Mouse (Mus musculus) MEL (cell line): ENCODE data around the gene Sarm1. TPM values are rescaled to one million over a fixed set of nuclear protein-coding genes. Genes with fewer than 3 reads are reported as not detected.

Experiments used
- DNase-seq: peaks from one replicate; pipeline ENCODE4 v3.0.0; 2011; ENCODE audit warnings: low read depth, low spot score
- H3K27ac ChIP-seq: 2 replicates; pipeline ENCODE4 v1.5.1; 2012; ENCODE audit warnings: low read depth, mild to moderate bottlenecking, control low read depth, low read length, moderate library complexity; ENCODE audit not compliant: control insufficient read depth
- H3K27me3 ChIP-seq, 2 experiments: fragments of 150-350 bp in 1 of 2; sonication (generic) in 1 of 2; 2 replicates each; pipeline ENCODE4 v1.6.1; 2012; ENCODE audit warnings: low read length in 2 of 2, mild to moderate bottlenecking in 2 of 2, improper control_type of control experiment in 1 of 2, moderate library complexity in 1 of 2; ENCODE audit not compliant: insufficient read depth in 2 of 2, control insufficient read depth in 1 of 2
- H3K36me3 ChIP-seq, 2 experiments: 2 replicates each; pipeline ENCODE4 v1.6.1; 2012 to 2014; ENCODE audit warnings: low read length in 2 of 2, improper control_type of control experiment in 1 of 2, inconsistent platforms in 1 of 2, mild to moderate bottlenecking in 1 of 2; ENCODE audit not compliant: insufficient read depth in 2 of 2, control insufficient read depth in 1 of 2
- H3K4me1 ChIP-seq, 2 experiments: fragments of 150-350 bp in 1 of 2; sonication (generic) in 1 of 2; 2 replicates each; pipeline ENCODE4 v1.6.1; 2012; ENCODE audit warnings: low read length in 2 of 2, improper control_type of control experiment in 1 of 2, mild to moderate bottlenecking in 1 of 2; ENCODE audit not compliant: insufficient read depth in 2 of 2, control insufficient read depth in 1 of 2
- H3K4me3 ChIP-seq, 2 experiments: fragments of 150-350 bp in 1 of 2; sonication (generic) in 1 of 2; 2 replicates each; pipeline ENCODE4 v1.5.1; 2012; ENCODE audit warnings: low read depth in 2 of 2, low read length in 2 of 2, mild to moderate bottlenecking in 2 of 2, moderate library complexity in 2 of 2, control low read depth in 1 of 2, improper control_type of control experiment in 1 of 2; ENCODE audit not compliant: control insufficient read depth in 1 of 2, insufficient read depth in 1 of 2
- H3K79me2 ChIP-seq: 2 replicates; pipeline ENCODE4 v1.6.1; 2012; ENCODE audit warnings: mild to moderate bottlenecking, low read length, moderate library complexity; ENCODE audit not compliant: control insufficient read depth, poor library complexity, insufficient read depth
- H3K9ac ChIP-seq: 2 replicates; pipeline ENCODE4 v1.6.1; 2012; ENCODE audit warnings: low read depth, mild to moderate bottlenecking, control low read depth, low read length, moderate library complexity; ENCODE audit not compliant: control insufficient read depth, poor library complexity, severe bottlenecking
- H3K9me3 ChIP-seq: fragments of 150-350 bp; sonication (generic); replicated peaks from 2 replicates; pipeline ENCODE4 v1.6.1; 2012; ENCODE audit warnings: mild to moderate bottlenecking, low read length, improper control_type of control experiment, moderate library complexity; ENCODE audit not compliant: insufficient read depth
- BHLHE40 ChIP-seq: IDR thresholded peaks from 2 replicates; pipeline ENCODE4 v1.6.1; 2012; ENCODE audit warnings: low read depth, mild to moderate bottlenecking, inconsistent platforms, low read length, improper control_type of control experiment, borderline replicate concordance
- CHD2 ChIP-seq: IDR thresholded peaks from 2 replicates; pipeline ENCODE4 v1.6.1; 2011; ENCODE audit warnings: low read length, improper control_type of control experiment
- ELF1 ChIP-seq: IDR thresholded peaks from 2 replicates; pipeline ENCODE4 v1.6.1; 2014; ENCODE audit warnings: low read depth, mild to moderate bottlenecking, inconsistent platforms, low read length, improper control_type of control experiment, moderate library complexity
- MAFK ChIP-seq: IDR thresholded peaks from 2 replicates; pipeline ENCODE4 v1.6.1; 2011; ENCODE audit warnings: low read depth, mild to moderate bottlenecking, low read length, improper control_type of control experiment, borderline replicate concordance
- MAX ChIP-seq: IDR thresholded peaks from 2 replicates; pipeline ENCODE4 v1.6.1; 2011; ENCODE audit warnings: low read length, improper control_type of control experiment
- MAZ ChIP-seq: IDR thresholded peaks from 2 replicates; pipeline ENCODE4 v1.6.1; 2012; ENCODE audit warnings: low read depth, mild to moderate bottlenecking, inconsistent platforms, low read length, improper control_type of control experiment
- MEF2A ChIP-seq: IDR thresholded peaks from 2 replicates; pipeline ENCODE4 v1.6.1; 2014; ENCODE audit warnings: low read depth, mild to moderate bottlenecking, inconsistent platforms, low read length, improper control_type of control experiment; ENCODE audit not compliant: poor library complexity, insufficient replicate concordance, severe bottlenecking; ENCODE audit errors: extremely low read depth
- NELFE ChIP-seq: IDR thresholded peaks from 2 replicates; pipeline ENCODE4 v1.6.1; 2011; ENCODE audit warnings: low read depth, low read length, improper control_type of control experiment
- NRF1 ChIP-seq: IDR thresholded peaks from 2 replicates; pipeline ENCODE4 v1.6.1; 2014; ENCODE audit warnings: low read depth, mild to moderate bottlenecking, inconsistent platforms, low read length, improper control_type of control experiment, moderate library complexity; ENCODE audit not compliant: poor library complexity, insufficient read depth, severe bottlenecking
- POLR2AphosphoS2 ChIP-seq: IDR thresholded peaks from 2 replicates; pipeline ENCODE4 v1.6.1; 2011; ENCODE audit warnings: low read length, improper control_type of control experiment
- RCOR1 ChIP-seq: IDR thresholded peaks from 2 replicates; pipeline ENCODE4 v1.6.1; 2012; ENCODE audit warnings: low read depth, mild to moderate bottlenecking, inconsistent platforms, low read length, improper control_type of control experiment
- ZKSCAN1 ChIP-seq: IDR thresholded peaks from 2 replicates; pipeline ENCODE4 v1.6.1; 2012; ENCODE audit warnings: low read depth, mild to moderate bottlenecking, inconsistent platforms, low read length, improper control_type of control experiment, moderate library complexity
- ZMIZ1 ChIP-seq: IDR thresholded peaks from 2 replicates; pipeline ENCODE4 v1.6.1; 2012; ENCODE audit warnings: low read depth, mild to moderate bottlenecking, inconsistent platforms, low read length, improper control_type of control experiment, moderate library complexity
- polyA plus RNA-seq, 2 experiments: library from polyadenylated mRNA; stranded (reverse) in 1 of 2; unstranded in 1 of 2; fragments of >175 nt in 1 of 2; fragments of >200 nt in 1 of 2; gene quantifications; 2 replicates each; pipeline versions ENCODE4 v1.2.1 to v1.2.4; 2012; ENCODE audit warnings: low replicate concordance in 2 of 2, low read depth in 1 of 2; ENCODE audit not compliant: insufficient read length in 2 of 2, insufficient read depth in 1 of 2, missing spikeins in 1 of 2
- total RNA-seq: library from RNA; depleted of rRNA; stranded (reverse); fragments of 300-350 nt; gene quantifications from 2 replicates; pipeline ENCODE4 v1.2.3, GENCODE M21; 2012

Gene Sarm1
- total and polyA plus RNA-seq, 3 experiments, result 0.73 to 4.3 TPM; not detected in 1

DNA sequence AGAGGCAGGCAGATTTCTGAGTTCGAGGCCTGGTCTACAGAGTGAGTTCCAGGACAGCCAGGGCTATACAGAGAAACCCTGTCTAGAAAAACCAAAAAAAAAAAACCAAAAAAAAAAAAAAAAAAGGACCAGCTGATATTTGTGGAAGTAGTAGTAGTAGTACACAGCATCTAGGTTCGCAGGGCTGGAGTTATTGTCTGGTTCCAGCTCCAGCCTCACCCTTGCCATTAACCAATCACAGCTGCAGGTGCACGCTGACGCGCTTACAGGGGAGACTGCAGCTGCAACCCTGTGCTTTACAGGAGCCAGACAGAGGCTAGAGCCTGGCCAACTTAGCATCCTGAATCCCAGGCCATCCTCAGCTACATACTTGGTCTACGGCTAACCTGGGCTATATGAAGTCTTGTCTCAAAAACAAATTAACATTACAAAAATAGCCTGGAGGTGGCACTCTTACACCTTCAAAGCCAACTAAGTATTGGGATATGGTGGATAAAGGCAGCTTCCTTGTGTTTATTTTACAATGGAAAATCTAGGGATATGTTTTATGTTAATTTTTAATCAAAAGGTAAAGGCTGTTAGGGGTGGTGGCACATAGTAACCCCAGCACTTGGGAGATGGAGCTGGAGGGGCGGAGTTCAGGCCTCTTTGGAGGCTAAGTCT is 47.0 kb upstream of the Sarm1 start (continued):
- no peak for TF ChIP-seq NRF1
- TF ChIP-seq MAZ, result no peak
- TF ChIP-seq MAX, result no peak

DNA sequence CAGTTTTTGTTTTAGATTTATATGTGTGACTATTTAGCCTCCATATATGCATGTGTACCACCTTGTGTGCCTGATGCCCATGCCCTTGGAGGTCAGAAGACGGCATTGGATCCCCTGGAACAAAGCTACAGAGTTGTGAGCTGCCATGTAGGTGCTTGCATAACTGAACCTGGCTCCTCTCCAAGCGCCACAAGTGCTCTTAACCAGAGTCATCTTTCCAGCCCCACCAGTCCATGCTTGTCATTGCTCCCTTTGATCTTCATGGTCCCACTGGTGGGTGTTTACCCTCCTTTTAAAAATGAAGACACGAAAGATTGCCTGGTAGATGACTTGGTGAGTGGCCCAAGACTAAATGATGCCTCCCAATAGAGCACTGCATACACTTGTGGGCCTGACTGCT is 42.8 kb upstream of the Sarm1 start:
- no peaks in the 10 kb centered on the region for H3K27me3 ChIP-seq
- H3K79me2 ChIP-seq, result peaks cover 38% of the 10 kb centered on the region
- H3K4me1 ChIP-seq, result peaks cover 5 to 29% of the 10 kb centered on the region in 2 experiments
- no peak overlapping the region for H3K27ac ChIP-seq
- no peak overlapping the region for H3K4me3 ChIP-seq
- no peak for TF ChIP-seq MAFK
- no peak for TF ChIP-seq ZKSCAN1
- TF ChIP-seq BHLHE40, result no peak
- no peak for TF ChIP-seq MEF2A
- no peak for TF ChIP-seq RCOR1
- no peak for TF ChIP-seq NELFE
- no peak for TF ChIP-seq CHD2
- TF ChIP-seq ZMIZ1, result peak; percentile 66
- DNase-seq, result no peak
- H3K9me3 ChIP-seq, result no peaks in the 10 kb centered on the region
- no peak overlapping the region for H3K9ac ChIP-seq
- peaks cover 10 to 30% of the 10 kb centered on the region in 2 experiments for H3K36me3 ChIP-seq

DNA sequence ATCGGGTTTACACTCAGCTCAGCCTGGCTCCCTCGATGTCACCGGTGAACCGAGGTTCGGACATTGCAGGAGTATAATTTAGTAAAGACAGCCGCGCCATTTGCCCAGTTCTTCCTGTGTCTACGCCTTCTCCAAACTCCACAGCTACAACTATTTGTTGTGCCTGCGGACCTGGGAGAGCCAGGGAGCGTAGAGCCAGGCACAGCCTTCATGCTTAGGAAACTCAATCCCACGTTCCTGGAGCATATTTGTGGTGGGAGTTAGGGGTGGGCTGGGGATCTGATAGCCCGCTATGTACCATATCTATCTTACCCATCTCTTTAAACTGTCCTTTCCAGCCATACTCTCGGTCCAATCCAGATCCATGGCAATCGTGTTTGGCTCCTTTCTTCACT is 39.1 kb upstream of the Sarm1 start:
- TF ChIP-seq RCOR1 (0 out of 2 replicates have a peak, but pooled peaks have one; percentile 16), NELFE (no peak), ELF1 (no peak), POLR2AphosphoS2 (no peak)

More for the DNA sequence above, 39.1 kb upstream of the Sarm1 start:
- Histone ChIP-seq H3K27ac (peak overlapping the region; percentile 66), H3K9me3 (no peaks in the 10 kb centered on the region), H3K36me3 (peaks cover 7 to 25% of the 10 kb centered on the region in 2 experiments), H3K27me3 (no peaks in the 10 kb centered on the region), H3K79me2 (peaks cover 23% of the 10 kb centered on the region), H3K4me1 (peaks cover 0 to 34% of the 10 kb centered on the region in 2 experiments; a peak in 3 of 4 replicates), H3K4me3 (peak overlapping the region; percentile 76 to 87), H3K9ac (peak overlapping the region; percentile 87)
- no peak for DNase-seq
